Mouse (Mus musculus): Measurements from ENCODE around the gene Kmt2d.

Gene Kmt2d

GRCm38 (mm10) chr15:98859319-98860043 is 11.5 kb downstream of the Kmt2d start:
- DNase-seq (ENCODE audit: low read depth): no peak

- DNase-seq (ENCODE audit: low read depth): no peak
Observed at GRCm38 (mm10) chr15:98854214-98854613, 16.8 kb downstream of the Kmt2d start.

- no peak for DNase-seq (ENCODE audit: low read depth)
Observed at GRCm38 (mm10) chr15:98853161-98853937, 17.7 kb downstream of the Kmt2d start.

DNA sequence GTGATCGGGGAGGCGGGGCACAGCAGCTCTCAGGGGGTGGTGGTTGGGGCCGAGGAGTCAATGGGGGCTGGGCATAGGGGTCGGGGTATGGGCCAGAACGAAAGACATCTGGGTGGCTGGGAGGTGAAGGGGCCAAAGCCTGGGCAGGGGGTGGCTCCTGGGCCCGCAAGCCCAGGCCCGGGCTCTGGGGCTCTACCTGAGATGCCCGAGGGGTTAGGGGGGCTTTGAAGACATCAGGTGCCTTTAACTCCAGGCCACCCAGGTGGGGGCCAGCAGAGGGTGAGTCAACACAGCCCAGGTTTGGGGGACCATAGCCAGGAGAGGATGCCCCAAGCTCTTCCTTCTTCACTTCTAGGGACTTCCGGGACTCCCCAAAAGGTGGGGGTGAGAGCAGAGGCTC is 18.3 kb downstream of the Kmt2d start:
- no peak for DNase-seq (ENCODE audit: low read depth)

- DNase-seq (ENCODE audit: low read depth): no peak
Observed at GRCm38 (mm10) chr15:98852071-98852470, 18.9 kb downstream of the Kmt2d start.

GRCm38 (mm10) chr15:98851229-98851818 is 19.7 kb downstream of the Kmt2d start:
- no peak for DNase-seq (ENCODE audit: low read depth)

- no peak for DNase-seq (ENCODE audit: low read depth)
Observed at GRCm38 (mm10) chr15:98850668-98851067, 20.3 kb downstream of the Kmt2d start.

DNA sequence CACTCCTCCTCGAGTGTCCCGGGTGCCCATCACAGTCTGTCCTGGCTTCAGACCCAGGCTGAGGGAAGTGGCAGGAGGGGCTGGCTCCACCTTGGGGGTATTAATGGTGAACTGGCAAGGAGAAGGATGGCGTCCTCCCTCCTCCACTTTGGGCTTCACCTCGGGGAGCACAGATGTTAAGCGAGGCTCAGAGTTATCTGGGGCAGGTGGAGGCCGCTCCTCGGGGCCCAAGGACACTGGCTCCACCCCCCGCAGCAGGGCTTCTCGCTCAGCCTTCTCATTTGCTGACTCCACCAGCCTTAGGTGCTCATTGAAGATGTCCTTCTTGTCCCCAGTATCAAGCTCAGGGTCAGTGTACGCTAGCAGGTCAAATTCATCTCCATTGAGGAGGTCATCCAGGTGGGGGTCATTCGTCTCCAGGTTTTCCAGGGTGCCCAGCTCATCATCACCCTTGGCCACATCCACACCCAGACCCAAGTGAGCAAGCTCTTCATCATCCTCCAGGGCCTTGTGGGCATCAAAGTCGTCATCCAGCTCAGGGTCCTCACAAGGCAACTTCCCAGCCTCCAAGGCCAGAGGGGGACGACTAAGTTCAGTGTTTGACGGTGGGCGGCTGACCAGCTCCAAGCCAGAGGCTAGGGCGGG is 20.9 kb downstream of the Kmt2d start:
- no peak for DNase-seq (ENCODE audit: low read depth)

GRCm38 (mm10) chr15:98849165-98849564 is 21.8 kb downstream of the Kmt2d start:
- no peak for DNase-seq (ENCODE audit: low read depth)

- no peak for DNase-seq (ENCODE audit: low read depth)
Observed at GRCm38 (mm10) chr15:98846140-98846539, 24.9 kb downstream of the Kmt2d start.

DNA sequence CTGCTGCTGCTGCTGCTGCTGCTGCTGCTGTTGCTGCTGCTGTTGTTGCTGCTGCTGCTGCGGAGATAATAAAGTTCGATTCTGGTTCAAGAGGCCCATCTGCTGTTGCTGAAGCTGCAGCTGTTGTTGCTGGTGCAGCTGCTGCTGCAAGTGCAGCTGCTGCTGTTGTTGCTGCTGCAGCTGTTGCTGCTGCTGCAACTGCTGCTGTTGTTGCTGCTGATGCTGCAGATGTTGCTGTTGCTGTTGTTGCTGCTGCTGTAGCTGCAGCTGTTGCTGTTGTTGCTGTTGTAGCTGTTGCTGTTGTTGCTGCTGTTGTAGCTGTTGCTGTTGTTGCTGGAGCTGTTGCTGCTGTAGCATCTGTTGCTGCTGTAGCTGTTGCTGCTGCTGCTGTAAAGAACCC is 25.9 kb downstream of the Kmt2d start:
- DNase-seq (ENCODE audit: low read depth): no peak

DNA sequence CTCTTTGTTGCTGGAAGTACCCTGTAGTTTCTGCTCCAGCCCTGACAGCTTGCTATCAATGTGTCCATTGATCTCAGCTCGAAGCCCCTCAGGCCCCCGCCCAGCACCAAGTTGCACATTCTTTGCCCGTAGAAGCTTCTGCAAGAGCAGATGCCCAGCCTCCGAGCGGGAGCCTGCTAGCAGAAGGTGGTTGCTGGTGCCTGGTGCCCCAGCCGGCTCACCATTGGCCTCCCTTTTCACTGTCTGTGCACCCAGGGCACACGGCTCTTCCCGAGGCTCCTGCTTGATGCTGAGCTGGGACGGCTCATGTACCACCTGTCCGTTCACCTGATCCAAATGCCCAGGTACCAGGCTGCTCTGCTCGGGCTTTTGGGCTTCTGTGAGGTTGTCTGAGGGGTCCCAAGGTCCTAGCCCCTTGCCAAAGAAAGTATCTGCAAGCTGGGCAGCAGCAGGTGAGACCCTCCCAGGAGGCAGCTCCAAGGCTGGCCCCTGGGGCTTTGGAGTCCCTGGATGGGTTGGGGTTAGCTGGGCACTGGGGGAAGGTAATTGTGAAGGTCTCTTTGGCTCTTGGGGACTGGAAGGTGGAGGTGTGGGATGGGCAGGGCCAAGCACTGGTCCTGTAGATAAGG is 27.3 kb downstream of the Kmt2d start:
- DNase-seq (ENCODE audit: low read depth): no peak

DNA sequence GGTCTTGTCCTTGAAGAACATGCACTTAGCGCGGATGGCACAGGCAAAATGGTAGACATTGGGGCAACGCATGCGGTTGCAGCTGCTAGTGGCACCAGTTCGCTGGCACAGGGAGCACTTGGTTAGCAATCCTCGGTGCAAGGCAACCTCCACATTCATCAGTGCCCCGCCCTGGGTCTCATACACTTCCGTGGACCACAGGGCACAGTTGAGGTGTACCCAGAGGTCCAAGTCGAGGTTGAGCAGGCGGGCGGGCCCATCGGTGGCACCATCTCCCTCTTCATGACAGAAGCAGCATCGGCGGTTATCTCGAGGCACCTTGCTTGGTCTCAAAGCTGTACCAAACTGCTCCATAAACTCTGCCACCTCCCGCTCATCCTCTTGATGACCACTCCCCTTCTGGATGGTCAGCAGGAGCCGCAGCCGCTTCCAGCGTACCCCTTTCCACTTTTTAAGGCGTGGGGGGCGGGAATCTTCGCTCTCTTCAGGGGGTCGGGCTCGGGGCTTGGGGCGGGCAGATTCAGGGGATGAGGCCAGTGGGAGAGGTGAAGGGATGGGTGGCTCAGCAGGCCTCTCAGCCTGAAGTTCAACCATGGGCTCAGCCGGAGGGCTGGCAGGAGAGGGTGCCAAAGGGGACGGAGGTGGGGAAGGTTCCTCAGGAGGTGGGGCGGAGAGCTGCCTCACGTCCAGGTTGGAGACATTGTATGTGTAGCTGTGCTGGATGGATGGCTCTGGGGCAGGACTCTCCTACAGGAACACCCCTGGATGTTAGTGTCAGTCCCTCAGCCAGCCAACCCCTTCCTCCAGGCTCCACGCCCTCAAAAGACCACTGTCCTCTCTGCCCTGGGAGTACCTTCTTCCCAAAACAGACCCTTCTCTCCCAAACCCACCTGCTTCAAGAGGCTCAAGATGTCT is 31.1 kb downstream of the Kmt2d start:
- no peak for DNase-seq (ENCODE audit: low read depth)

GRCm38 (mm10) chr15:98839161-98839560 is 31.8 kb downstream of the Kmt2d start:
- DNase-seq (ENCODE audit: low read depth): no peak

DNA sequence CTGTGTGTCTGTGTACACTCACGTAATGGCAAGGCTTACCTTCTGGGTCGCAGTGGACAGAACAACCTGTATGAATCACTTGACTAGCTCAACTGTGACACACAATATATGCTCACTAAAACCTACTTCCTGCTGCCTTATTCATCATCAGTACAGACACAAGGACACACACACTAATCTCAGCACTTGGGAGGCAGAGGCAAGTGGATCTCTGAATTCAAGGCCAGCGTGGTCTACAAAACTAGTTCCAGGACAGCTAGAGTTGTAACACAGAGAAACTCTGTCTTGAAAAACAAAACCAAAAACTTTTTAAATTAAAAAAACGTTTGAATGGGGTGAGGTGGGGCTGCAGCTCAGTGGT is 33.3 kb downstream of the Kmt2d start:
- no peak for DNase-seq (ENCODE audit: low read depth)

DNA sequence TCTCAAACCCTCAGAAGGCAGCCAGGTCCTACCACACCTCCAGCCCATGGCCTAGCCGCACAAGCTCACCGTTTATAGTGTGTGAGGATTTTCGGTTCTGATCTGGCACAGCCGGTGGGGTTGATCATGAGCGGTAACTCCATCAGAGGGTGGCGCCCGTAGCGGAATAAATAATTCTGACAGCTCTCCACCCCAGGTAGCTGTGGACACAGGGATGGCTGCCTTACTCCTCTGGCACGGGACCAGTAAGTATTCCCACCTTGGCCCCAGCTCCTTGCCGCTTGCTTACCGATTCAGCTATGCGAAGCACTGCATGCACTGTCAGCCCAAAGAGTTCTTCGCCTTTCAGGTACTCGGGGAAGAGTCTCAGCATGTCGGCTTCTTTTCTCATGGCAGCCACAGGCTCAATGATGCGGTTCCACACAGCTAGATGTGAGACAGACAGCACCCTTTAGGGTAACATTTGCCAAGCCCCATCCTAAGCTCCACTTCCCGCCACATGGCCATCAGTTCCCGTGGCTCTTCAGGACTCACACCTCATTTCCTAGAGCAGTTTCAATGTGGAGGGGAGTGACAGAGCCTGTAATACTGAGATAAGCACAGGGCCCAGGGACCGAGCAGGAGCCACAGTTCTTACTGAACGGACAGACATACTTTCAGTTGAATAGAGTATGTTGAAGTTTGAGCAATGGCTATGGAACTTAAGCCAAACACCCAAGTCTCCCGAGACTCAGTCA is 33.8 kb downstream of the Kmt2d start:
- DNase-seq (ENCODE audit: low read depth): no peak

DNA sequence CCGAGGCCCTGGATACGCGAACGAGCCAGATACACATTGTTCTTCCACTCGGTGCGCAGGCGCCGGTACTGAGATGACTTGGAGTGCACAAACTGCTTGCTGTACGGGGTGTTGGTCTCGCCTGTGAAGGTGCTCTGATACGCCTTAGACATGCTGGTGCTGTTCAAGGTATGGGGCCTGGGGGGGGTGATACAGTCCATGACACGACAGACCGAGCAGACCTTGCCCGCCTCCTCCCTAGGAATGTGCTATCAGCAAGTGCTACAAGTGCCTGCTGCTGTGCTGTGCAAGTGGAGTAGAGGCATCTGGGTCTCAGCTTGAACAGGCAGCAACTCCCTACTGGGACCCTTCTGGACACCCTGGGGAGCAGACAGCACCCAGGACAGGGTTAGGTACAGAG is 35.7 kb downstream of the Kmt2d start:
- DNase-seq (ENCODE audit: low read depth): no peak

- DNase-seq (ENCODE audit: low read depth): no peak
Observed at GRCm38 (mm10) chr15:98834059-98834458, 36.9 kb downstream of the Kmt2d start.

GRCm38 (mm10) chr15:98833281-98833680 is 37.7 kb downstream of the Kmt2d start:
- DNase-seq (ENCODE audit: low read depth): no peak
